Comparison of ENCODE assay signal across 33 mouse cellular contexts in genomic region chr5:67981946-67982526, GRCm38 (mm10). TPM values are rescaled to one million over a fixed set of nuclear protein-coding genes. Genes with fewer than 3 reads are reported as not detected.
DNase-seq lines count a peak whose midpoint lies in the region; ATAC-seq lines count a peak whose summit lies in the region.
"Had no signal": no experiment of that assay in that cellular context is flagged by ENCODE, and none has a peak within 500 bp of the region (broad histone marks: within the 10 kb centered on the region; RNA-seq: fewer than 3 reads in every experiment).

No protein-coding gene starts in this region.

- peak; percentile 83 for ATAC-seq in granulocyte monocyte progenitor cell, adult 5-6 weeks (replicated peaks; ENCODE audit: poor library complexity, severe bottlenecking)
- no peak for ATAC-seq in inflammation-experienced regulatory T-cells, adult 6 months
- ATAC-seq: forebrain, embryonic 14.5 days had no signal

- DNase-seq in lung, postnatal 25 days (ENCODE audit: low spot score) = peak; percentile 24
- DNase-seq in lung, postnatal 4 days = no peak
- DNase-seq in Muller cell, postnatal 12 days (ENCODE audit: inconsistent ontology term) = peak; percentile 14
- DNase-seq in retina, postnatal 1 day = peak; percentile 28
- DNase-seq in left cerebral cortex, adult 11 months (ENCODE audit: low spot score) = no peak
- DNase-seq: adrenal gland, postnatal 36 days; B cell, adult 2 months; cerebellum, adult 9-11 months; heart, adult 11 months; heart, postnatal 10 days; kidney, adult 18-20 months; kidney, postnatal 10 days; liver; lung, postnatal 10 days; right cerebral cortex, postnatal 25 days; thymus, postnatal 14 days had no signal

RNA-seq across cellular contexts. Expression of gene Gm21905, which starts 35.8 kb away (rescaled TPM):
- not detected in 2 replicates for total RNA-seq in granulocyte monocyte progenitor cell, adult 5-6 weeks (2014; fragmentation: Nextera tagmentation)
- total RNA-seq in granulocyte monocyte progenitor cell, adult 5-6 weeks (2017) = not detected in 2 replicates
- not detected for polyA plus RNA-seq in inflammation-experienced regulatory T-cells, adult 6 months (2017; shearing (Covaris generic))
- total RNA-seq: adrenal gland, adult 18-20 months; adrenal gland, postnatal 36 days; gastrocnemius, adult 8-10 months; heart, postnatal 10 days; layer of hippocampus, postnatal 10 days; left cerebral cortex, adult 8-10 months; neutrophil, adult 5-6 weeks had no signal
- polyA plus RNA-seq: embryonic facial prominence, embryonic 15.5 days; forebrain, embryonic 14.5 days; frontal cortex, adult 2 months; heart, embryonic 12.5 days; hindbrain, embryonic 12.5 days; limb, embryonic 10.5 days; liver, embryonic 15.5 days; midbrain, embryonic 12.5 days; spleen, adult 2 months; stomach, embryonic 14.5 days had no signal

RNA-seq across cellular contexts. Expression of gene Gm5108, which starts 40.6 kb away (rescaled TPM):
- total RNA-seq in granulocyte monocyte progenitor cell, adult 5-6 weeks (2014; fragmentation: Nextera tagmentation) = not detected in 2 replicates
- not detected in 2 replicates for total RNA-seq in granulocyte monocyte progenitor cell, adult 5-6 weeks (2017)
- polyA plus RNA-seq in inflammation-experienced regulatory T-cells, adult 6 months (2017; shearing (Covaris generic)) = not detected
- total RNA-seq: adrenal gland, adult 18-20 months; adrenal gland, postnatal 36 days; gastrocnemius, adult 8-10 months; heart, postnatal 10 days; layer of hippocampus, postnatal 10 days; left cerebral cortex, adult 8-10 months; neutrophil, adult 5-6 weeks had no signal
- polyA plus RNA-seq: embryonic facial prominence, embryonic 15.5 days; forebrain, embryonic 14.5 days; frontal cortex, adult 2 months; heart, embryonic 12.5 days; hindbrain, embryonic 12.5 days; limb, embryonic 10.5 days; liver, embryonic 15.5 days; midbrain, embryonic 12.5 days; spleen, adult 2 months; stomach, embryonic 14.5 days had no signal

RNA-seq across cellular contexts. Expression of gene Grxcr1, which starts 49.6 kb away (rescaled TPM):
- not detected in 2 replicates for total RNA-seq in granulocyte monocyte progenitor cell, adult 5-6 weeks (2014; fragmentation: Nextera tagmentation)
- not detected in 2 replicates for total RNA-seq in granulocyte monocyte progenitor cell, adult 5-6 weeks (2017)
- not detected for polyA plus RNA-seq in inflammation-experienced regulatory T-cells, adult 6 months (2017; shearing (Covaris generic))
- total RNA-seq: adrenal gland, adult 18-20 months; adrenal gland, postnatal 36 days; gastrocnemius, adult 8-10 months; heart, postnatal 10 days; layer of hippocampus, postnatal 10 days; left cerebral cortex, adult 8-10 months; neutrophil, adult 5-6 weeks had no signal
- polyA plus RNA-seq: embryonic facial prominence, embryonic 15.5 days; forebrain, embryonic 14.5 days; frontal cortex, adult 2 months; heart, embryonic 12.5 days; limb, embryonic 10.5 days; liver, embryonic 15.5 days; midbrain, embryonic 12.5 days; spleen, adult 2 months; stomach, embryonic 14.5 days had no signal

Comparison
In these comparisons a context has a peak if more than half of its experiments do, and no peak if none do; other contexts are left out.
1. DNase-seq: peak in lung, postnatal 25 days (single experiment), Muller cell, postnatal 12 days (single experiment) and retina, postnatal 1 day (single experiment); none in lung, postnatal 4 days (0 of 2) and left cerebral cortex, adult 11 months (single experiment).